23 mouse cellular contexts compared by ENCODE assay signal in genomic region chr10:65614204-65614603, GRCm38 (mm10).
"Had no signal": no experiment of that assay in that cellular context is flagged by ENCODE, and none has a peak within 500 bp of the region (broad histone marks: within the 10 kb centered on the region; RNA-seq: fewer than 3 reads in every experiment).

No protein-coding gene starts in this region.

- H3K4me3 ChIP-seq: layer of hippocampus, adult 2 months; limb, embryonic 13.5 days; liver, embryonic 12.5 days; liver, embryonic 15.5 days; lung, embryonic 15.5 days; megakaryocyte, embryonic 14.5 days; midbrain, embryonic 10.5 days; midbrain, embryonic 13.5 days; myocyte; neural tube, embryonic 13.5 days had no signal

- H3K36me3 ChIP-seq: limb, embryonic 13.5 days; liver, embryonic 12.5 days; liver, embryonic 15.5 days; lung, embryonic 15.5 days; midbrain, embryonic 10.5 days; midbrain, embryonic 13.5 days; neural tube, embryonic 13.5 days had no signal

- H3K9me3 ChIP-seq: limb, embryonic 13.5 days; liver, embryonic 12.5 days; liver, embryonic 15.5 days; lung, embryonic 15.5 days; megakaryocyte, embryonic 14.5 days; midbrain, embryonic 10.5 days; midbrain, embryonic 13.5 days; neural tube, embryonic 13.5 days had no signal

- H3K27ac ChIP-seq: kidney, postnatal 0 days; layer of hippocampus, adult 2 months; limb, embryonic 13.5 days; liver, embryonic 12.5 days; liver, embryonic 15.5 days; lung, embryonic 15.5 days; midbrain, embryonic 10.5 days; midbrain, embryonic 13.5 days; neural tube, embryonic 13.5 days; stomach, postnatal 0 days had no signal

- H3K4me1 ChIP-seq: limb, embryonic 13.5 days; liver, embryonic 12.5 days; liver, embryonic 15.5 days; lung, embryonic 15.5 days; megakaryocyte, embryonic 14.5 days; midbrain, embryonic 10.5 days; midbrain, embryonic 13.5 days; neural tube, embryonic 13.5 days had no signal

- DNase-seq: kidney, adult 2 months; kidney, postnatal 25 days; layer of hippocampus, adult 9-11 months; liver; lung, adult 18-20 months; lung, postnatal 10 days; lung, postnatal 36 days; retina, postnatal 1 day; thymus, postnatal 25 days had no signal

- ATAC-seq: intestine, postnatal 0 days; liver, embryonic 12.5 days; midbrain, embryonic 13.5 days; midbrain, embryonic 16.5 days had no signal

- H3K27me3 ChIP-seq: limb, embryonic 13.5 days; liver, embryonic 12.5 days; liver, embryonic 15.5 days; lung, embryonic 15.5 days; megakaryocyte, embryonic 14.5 days; midbrain, embryonic 13.5 days; neural tube, embryonic 13.5 days had no signal
